Mouse (Mus musculus) limb, embryonic 10.5 days (tissue): Measurements from ENCODE around the gene Kif14. TPM values are rescaled to one million over a fixed set of nuclear protein-coding genes. Genes with fewer than 3 reads are reported as not detected.

Source experiments
- DNase-seq: peaks from one replicate; pipeline ENCODE4 v3.0.0-alpha.2; 2017; ENCODE audit warnings: low spot score
- H3K27ac ChIP-seq: fragments of 300-500 bp; sonication (generic); 2 replicates; pipeline ENCODE4 v1.5.1; 2016; ENCODE audit warnings: mild to moderate bottlenecking
- H3K27me3 ChIP-seq: fragments of 300-500 bp; sonication (generic); 2 replicates; pipeline ENCODE4 v1.6.1; 2016; ENCODE audit warnings: low read depth, mild to moderate bottlenecking; ENCODE audit not compliant: poor library complexity, severe bottlenecking
- H3K36me3 ChIP-seq: fragments of 300-500 bp; sonication (generic); 2 replicates; pipeline ENCODE4 v1.6.1; 2016; ENCODE audit warnings: mild to moderate bottlenecking, moderate library complexity
- H3K4me1 ChIP-seq: fragments of 300-500 bp; sonication (generic); 2 replicates; pipeline ENCODE4 v1.6.1; 2016
- H3K4me3 ChIP-seq: fragments of 300-500 bp; sonication (generic); 2 replicates; pipeline ENCODE4 v1.5.1; 2016; ENCODE audit warnings: mild to moderate bottlenecking, moderate library complexity
- H3K9me3 ChIP-seq: fragments of 300-500 bp; sonication (generic); replicated peaks from 2 replicates; pipeline ENCODE4 v1.6.1; 2016; ENCODE audit warnings: mild to moderate bottlenecking
- WGBS: fragments of 180-500 bp; shearing (Covaris S2); methylation state at CpG from one replicate; pipeline ENCODE4 v1.1.7; 2016; 5-methylcytosine and 5-hydroxymethylcytosine counted together
- polyA plus RNA-seq: library from polyadenylated mRNA; unstranded; fragments of >200 nt; fragmentation: Nextera tagmentation; extraction: Ambion mirVana; gene quantifications from 2 replicates; pipeline ENCODE4 v1.2.1, GENCODE M21; 2016

The Kif14 gene
- polyA plus RNA-seq, 1 experiment from 2014 or later: 9.8 TPM

- Histone ChIP-seq H3K4me3 (no peak overlapping the region), H3K27ac (no peak overlapping the region), H3K9me3 (no peaks in the 10 kb centered on the region), H3K4me1 (peaks cover 5% of the 10 kb centered on the region), H3K27me3 (no peaks in the 10 kb centered on the region), H3K36me3 (no peaks in the 10 kb centered on the region)
- no peak for DNase-seq
- 84% methylated on average over 5 of the region's 5 CpGs for WGBS
Measured at GRCm38 (mm10) chr1:136452421-136452820, 13.7 kb upstream of the Kif14 start.

- WGBS: 81% methylated on average over 17 of the region's 17 CpGs
- peaks cover 8% of the 10 kb centered on the region for H3K4me1 ChIP-seq
- no peak overlapping the region for H3K27ac ChIP-seq
- H3K4me3 ChIP-seq: no peak overlapping the region
- DNase-seq: no peak
- no peaks in the 10 kb centered on the region for H3K36me3 ChIP-seq
- no peaks in the 10 kb centered on the region for H3K27me3 ChIP-seq
- no peaks in the 10 kb centered on the region for H3K9me3 ChIP-seq
Measured at GRCm38 (mm10) chr1:136455756-136456585, 10.2 kb upstream of the Kif14 start.

DNA sequence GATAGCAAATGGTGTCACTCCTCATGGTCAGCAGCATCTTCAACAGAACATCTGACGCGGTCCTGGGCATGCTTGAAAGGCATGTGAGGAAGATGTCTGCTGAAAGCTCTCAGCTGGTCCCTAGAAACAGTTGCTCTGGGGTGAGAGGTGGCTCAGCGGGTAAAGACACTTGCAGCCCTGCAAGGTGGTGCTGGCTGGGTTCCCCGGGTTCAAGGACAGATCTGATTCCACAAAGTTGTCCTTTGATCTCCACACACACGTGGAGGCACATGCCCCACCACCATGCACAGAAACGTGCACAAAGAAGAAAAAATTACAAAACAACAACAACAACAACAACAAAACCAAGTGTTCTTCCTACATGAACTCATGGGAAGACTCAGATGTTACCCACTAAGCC, 9.4 kb upstream of the Kif14 start:
- Histone ChIP-seq H3K36me3 (no peaks in the 10 kb centered on the region), H3K27me3 (no peaks in the 10 kb centered on the region), H3K27ac (no peak overlapping the region), H3K4me1 (peaks cover 8% of the 10 kb centered on the region), H3K9me3 (no peaks in the 10 kb centered on the region), H3K4me3 (no peak overlapping the region)
- WGBS: 81% methylated on average over 6 of the region's 6 CpGs
- DNase-seq: no peak

DNA sequence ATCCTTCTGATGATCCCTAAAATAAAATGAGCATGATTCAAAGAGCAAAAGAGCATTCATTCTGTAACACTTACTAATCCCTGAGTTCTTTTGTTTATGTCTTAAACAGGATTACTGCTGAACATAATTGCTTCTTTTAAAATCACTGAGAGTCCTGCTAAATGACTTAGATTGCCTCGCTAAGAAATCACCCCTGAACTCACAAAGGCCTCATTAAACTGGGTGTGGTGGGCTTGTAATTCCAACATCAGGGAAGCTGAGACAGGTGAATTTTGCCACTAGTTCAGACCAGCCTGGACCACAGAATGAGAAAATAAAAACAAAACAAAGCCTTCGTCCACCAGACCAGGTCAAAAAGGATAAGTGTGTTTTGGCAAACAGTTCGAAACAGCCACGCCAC, 8.7 kb upstream of the Kif14 start:
- Histone ChIP-seq H3K9me3 (no peaks in the 10 kb centered on the region), H3K27me3 (no peaks in the 10 kb centered on the region), H3K27ac (no peak overlapping the region), H3K4me3 (no peak overlapping the region), H3K36me3 (no peaks in the 10 kb centered on the region), H3K4me1 (peaks cover 8% of the 10 kb centered on the region)
- WGBS: 76% methylated on average over 4 of the region's 4 CpGs
- DNase-seq: no peak

DNA sequence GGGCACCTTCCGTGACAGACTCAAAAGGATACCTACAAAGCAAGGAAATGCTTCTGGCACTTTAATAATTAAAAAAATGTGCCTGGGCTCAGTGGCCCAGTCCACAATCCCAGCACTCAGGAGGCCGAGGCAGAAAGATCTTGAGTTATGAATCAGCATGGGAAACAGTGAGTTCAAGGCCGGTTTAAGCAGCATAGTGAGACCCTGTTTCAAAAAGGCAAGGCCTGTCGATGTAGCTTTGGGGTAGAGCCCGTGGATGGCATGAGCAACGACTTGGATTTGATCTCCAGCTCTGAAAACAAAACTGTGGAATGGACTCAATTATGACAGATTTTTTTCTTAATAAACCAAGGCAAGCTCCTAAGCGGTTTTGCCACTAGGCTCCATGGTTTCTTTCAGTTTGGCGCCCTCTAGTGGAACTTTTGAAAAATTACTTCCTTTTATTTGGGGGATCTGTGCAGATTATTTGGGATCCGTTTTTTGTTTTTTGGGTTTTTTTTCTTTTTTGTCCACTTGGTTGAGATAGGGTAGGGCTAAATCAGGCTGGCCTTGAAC, 7.4 kb upstream of the Kif14 start:
- Histone ChIP-seq H3K4me3 (no peak overlapping the region), H3K4me1 (peaks cover 8% of the 10 kb centered on the region), H3K27ac (no peak overlapping the region), H3K9me3 (no peaks in the 10 kb centered on the region), H3K27me3 (no peaks in the 10 kb centered on the region), H3K36me3 (no peaks in the 10 kb centered on the region)
- no peak for DNase-seq
- WGBS: 31% methylated on average over 9 of the region's 9 CpGs

GRCm38 (mm10) chr1:136462443-136462842, 3.7 kb upstream of the Kif14 start:
- H3K4me1 ChIP-seq: peaks cover 15% of the 10 kb centered on the region
- 62% methylated on average over 10 of the region's 10 CpGs for WGBS
- no peaks in the 10 kb centered on the region for H3K27me3 ChIP-seq
- no peak overlapping the region for H3K27ac ChIP-seq
- H3K36me3 ChIP-seq: no peaks in the 10 kb centered on the region
- no peak overlapping the region for H3K4me3 ChIP-seq
- no peaks in the 10 kb centered on the region for H3K9me3 ChIP-seq
- no peak for DNase-seq

DNA sequence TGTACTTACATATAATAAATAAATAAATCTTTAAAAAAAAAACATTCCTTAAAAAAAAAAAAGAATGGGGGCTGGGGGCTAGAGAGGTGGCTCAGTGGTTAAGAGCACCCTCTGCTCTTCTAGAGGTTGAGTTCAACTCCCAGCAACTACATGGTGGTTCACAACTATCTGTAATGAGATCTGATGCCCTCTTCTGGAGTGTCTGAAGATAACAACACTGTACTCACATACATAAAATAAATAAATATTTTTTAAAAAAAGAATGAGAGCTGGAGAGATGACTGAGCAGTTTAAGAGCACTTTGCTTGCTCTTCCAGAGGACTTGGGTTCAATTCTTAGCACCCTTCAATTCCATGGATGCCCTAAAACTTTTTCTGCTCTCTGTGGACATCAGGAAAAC, 975 bp upstream of the Kif14 start:
- no peak overlapping the region for H3K4me3 ChIP-seq
- peaks cover 15% of the 10 kb centered on the region for H3K4me1 ChIP-seq
- no peak overlapping the region for H3K27ac ChIP-seq
- peaks cover 21% of the 10 kb centered on the region for H3K36me3 ChIP-seq
- no peaks in the 10 kb centered on the region for H3K9me3 ChIP-seq
- no peaks in the 10 kb centered on the region for H3K27me3 ChIP-seq
- DNase-seq: no peak

- no peak overlapping the region for H3K4me3 ChIP-seq
- H3K27me3 ChIP-seq: no peaks in the 10 kb centered on the region
- no peak for DNase-seq
- whole genome bisulfite sequencing: 97% methylated on average over 4 of the region's 4 CpGs
- no peak overlapping the region for H3K27ac ChIP-seq
- H3K36me3 ChIP-seq: peaks cover 59% of the 10 kb centered on the region
- peaks cover 20% of the 10 kb centered on the region for H3K4me1 ChIP-seq
- H3K9me3 ChIP-seq: no peaks in the 10 kb centered on the region
Measured at GRCm38 (mm10) chr1:136469408-136469807, 3.3 kb downstream of the Kif14 start.

DNA sequence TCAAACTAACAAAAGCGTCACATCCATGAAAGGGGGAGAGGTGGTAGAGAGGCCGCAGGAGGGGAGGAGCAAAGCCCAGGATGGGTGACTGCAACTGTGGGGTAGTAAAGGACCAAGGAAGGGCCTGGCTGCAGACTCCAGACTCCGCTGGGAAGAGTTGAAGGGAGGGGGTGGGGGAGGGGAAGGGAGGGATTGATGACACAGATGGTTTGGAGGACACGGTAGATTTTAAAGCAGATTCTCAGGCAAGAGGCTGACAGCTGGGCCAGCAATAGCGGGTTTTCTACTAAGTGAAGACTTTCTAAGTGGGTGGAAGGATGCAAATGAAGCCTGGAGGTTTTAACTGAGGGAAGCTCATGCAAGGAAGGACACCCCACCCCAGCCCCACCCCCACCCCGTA, 4.3 kb downstream of the Kif14 start:
- Histone ChIP-seq H3K9me3 (no peaks in the 10 kb centered on the region), H3K27ac (no peak overlapping the region), H3K36me3 (peaks cover 68% of the 10 kb centered on the region), H3K4me3 (no peak overlapping the region), H3K4me1 (peaks cover 20% of the 10 kb centered on the region), H3K27me3 (no peaks in the 10 kb centered on the region)
- WGBS: 18% methylated on average over 6 of the region's 6 CpGs
- no peak for DNase-seq

DNA sequence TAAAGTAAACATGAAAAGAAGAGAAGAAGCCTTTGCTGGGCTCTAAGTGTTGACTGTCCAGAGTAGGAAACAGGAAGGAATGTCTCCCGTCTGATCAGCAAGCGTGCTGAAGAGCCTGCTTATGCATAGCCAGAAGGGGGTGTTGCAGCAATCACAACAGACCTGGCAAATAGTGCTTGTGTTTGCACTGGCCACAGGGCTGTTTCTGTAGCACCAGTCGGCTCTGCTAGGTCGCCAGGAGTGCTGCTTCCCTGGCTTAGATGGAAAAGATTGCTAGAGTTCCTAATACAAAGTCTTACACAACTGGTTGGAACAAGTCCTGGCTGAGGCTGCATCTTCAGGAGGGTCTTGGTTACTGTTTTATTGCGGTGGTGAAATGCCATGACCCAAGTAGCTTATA, 25.5 kb downstream of the Kif14 start:
- H3K36me3 ChIP-seq: peaks cover 93% of the 10 kb centered on the region
- H3K9me3 ChIP-seq: no peaks in the 10 kb centered on the region
- H3K27me3 ChIP-seq: no peaks in the 10 kb centered on the region
- H3K27ac ChIP-seq: no peak overlapping the region
- DNase-seq: no peak
- 0 out of 2 replicates have a peak, but pooled peaks cover 4% of the 10 kb centered on the region for H3K4me1 ChIP-seq
- H3K4me3 ChIP-seq: no peak overlapping the region
- 76% methylated on average over 5 of the region's 5 CpGs for WGBS

GRCm38 (mm10) chr1:136492232-136492631, 26.1 kb downstream of the Kif14 start:
- no peak for DNase-seq
- Histone ChIP-seq H3K27me3 (no peaks in the 10 kb centered on the region), H3K9me3 (no peaks in the 10 kb centered on the region), H3K4me1 (0 out of 2 replicates have a peak, but pooled peaks cover 4% of the 10 kb centered on the region), H3K4me3 (no peak overlapping the region), H3K36me3 (peaks cover 93% of the 10 kb centered on the region), H3K27ac (no peak overlapping the region)
- WGBS: 68% methylated on average over 2 of the region's 2 CpGs

- WGBS: 90% methylated on average over 13 of the region's 13 CpGs
Measured at GRCm38 (mm10) chr1:136499317-136499716, 33.2 kb downstream of the Kif14 start.

DNA sequence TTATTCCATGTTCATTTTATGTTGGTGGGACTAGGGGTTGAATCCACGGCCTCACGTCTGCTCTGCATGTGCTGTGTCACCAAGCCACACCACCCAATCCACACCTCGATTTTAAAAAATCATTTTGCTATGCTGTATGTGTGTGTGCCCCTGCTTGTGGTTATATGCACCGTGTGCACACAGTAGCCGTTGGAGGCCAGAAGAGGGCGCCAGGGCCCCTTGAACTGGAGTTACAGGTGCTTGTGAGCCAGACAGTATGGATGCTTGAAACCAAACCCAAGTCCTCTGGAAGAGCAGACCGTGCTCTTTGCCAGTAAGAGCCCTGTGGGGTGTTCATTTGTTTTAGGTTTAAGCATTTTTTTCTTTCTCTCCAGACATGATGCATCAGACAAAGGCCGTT, 36.8 kb downstream of the Kif14 start:
- Histone ChIP-seq H3K27me3 (no peaks in the 10 kb centered on the region), H3K36me3 (peaks cover 70% of the 10 kb centered on the region), H3K4me3 (no peak overlapping the region), H3K9me3 (0 out of 2 replicates have a peak, but pooled peaks cover 2% of the 10 kb centered on the region), H3K27ac (no peak overlapping the region), H3K4me1 (no peaks in the 10 kb centered on the region)
- WGBS: 98% methylated on average over 8 of the region's 8 CpGs
- no peak for DNase-seq

More at GRCm38 (mm10) chr1:136499317-136499716, 33.2 kb downstream of the Kif14 start:
- Histone ChIP-seq H3K27me3 (no peaks in the 10 kb centered on the region), H3K4me1 (no peaks in the 10 kb centered on the region), H3K9me3 (0 out of 2 replicates have a peak, but pooled peaks cover 2% of the 10 kb centered on the region), H3K27ac (no peak overlapping the region), H3K4me3 (no peak overlapping the region), H3K36me3 (peaks cover 83% of the 10 kb centered on the region)
- DNase-seq: no peak
